Mouse (Mus musculus) myocyte (in vitro differentiated cells): ENCODE results near the gene Tnn. TPM values are rescaled to one million over a fixed set of nuclear protein-coding genes. Genes with fewer than 3 reads are reported as not detected.

ENCODE experiments used
- H3K27me3 ChIP-seq: one replicate; pipeline ENCODE4 v1.6.1; 2011; ENCODE audit not compliant: control insufficient read depth, insufficient read depth, insufficient read length
- H3K36me3 ChIP-seq: one replicate; pipeline ENCODE4 v1.6.1; 2011; ENCODE audit not compliant: control insufficient read depth, insufficient read depth
- H3K4me2 ChIP-seq: one replicate; pipeline ENCODE4 v1.6.1; 2011; ENCODE audit warnings: low read depth, control low read depth
- H3K4me3 ChIP-seq: one replicate; pipeline ENCODE4 v1.5.1; 2011; ENCODE audit warnings: mild to moderate bottlenecking, control low read depth, moderate library complexity
- H3K79me2 ChIP-seq: one replicate; pipeline ENCODE4 v1.6.1; 2011; ENCODE audit not compliant: control insufficient read depth, insufficient read depth
- H3ac ChIP-seq: one replicate; pipeline ENCODE4 v1.6.1; 2011; ENCODE audit not compliant: control insufficient read depth, insufficient read length
- CEBPB ChIP-seq: IDR thresholded peaks from 2 replicates; pipeline ENCODE4 v1.6.1; 2011; ENCODE audit warnings: mild to moderate bottlenecking, moderate library complexity; ENCODE audit not compliant: poor library complexity, insufficient read depth, severe bottlenecking
- E2F4 ChIP-seq: IDR thresholded peaks from one replicate; pipeline ENCODE4 v1.6.1; 2011; ENCODE audit warnings: mild to moderate bottlenecking, control low read depth, moderate library complexity; ENCODE audit not compliant: insufficient read depth
- MAX ChIP-seq: IDR thresholded peaks from one replicate; pipeline ENCODE4 v1.6.1; 2011; ENCODE audit warnings: low read depth, mild to moderate bottlenecking, control low read depth
- MYOD1 ChIP-seq, 3 experiments: IDR thresholded peaks; one replicate each; pipeline ENCODE4 v1.6.1; 2011; ENCODE audit warnings: control low read depth in 2 of 3, low read depth in 2 of 3, mild to moderate bottlenecking in 2 of 3, moderate library complexity in 1 of 3; ENCODE audit not compliant: insufficient read length in 2 of 3, control insufficient read depth in 1 of 3
- MYOG ChIP-seq, 3 experiments: IDR thresholded peaks; one replicate each; pipeline ENCODE4 v1.6.1; 2011; ENCODE audit warnings: control low read depth in 2 of 3, low read depth in 2 of 3, mild to moderate bottlenecking in 2 of 3; ENCODE audit not compliant: insufficient read length in 2 of 3, control insufficient read depth in 1 of 3, insufficient read depth in 1 of 3
- POLR2A ChIP-seq: IDR thresholded peaks from one replicate; pipeline ENCODE4 v1.6.1; 2011; ENCODE audit warnings: low read depth, mild to moderate bottlenecking, control low read depth, moderate library complexity; ENCODE audit not compliant: insufficient read length
- POLR2AphosphoS2 ChIP-seq: IDR thresholded peaks from one replicate; pipeline ENCODE4 v1.6.1; 2011; ENCODE audit warnings: low read depth, control low read depth; ENCODE audit not compliant: insufficient read length
- REST ChIP-seq: IDR thresholded peaks from one replicate; pipeline ENCODE4 v1.6.1; 2011; ENCODE audit warnings: mild to moderate bottlenecking, control low read depth, moderate library complexity; ENCODE audit not compliant: insufficient read depth, insufficient read length
- SRF ChIP-seq: IDR thresholded peaks from one replicate; pipeline ENCODE4 v1.6.1; 2011; ENCODE audit warnings: low read depth; ENCODE audit not compliant: control insufficient read depth, insufficient read length
- TCF12 ChIP-seq: IDR thresholded peaks from one replicate; pipeline ENCODE4 v1.6.1; 2011; ENCODE audit warnings: mild to moderate bottlenecking, control low read depth; ENCODE audit not compliant: poor library complexity, insufficient read depth, severe bottlenecking
- TCF3 ChIP-seq: IDR thresholded peaks from one replicate; pipeline ENCODE4 v1.6.1; 2011; ENCODE audit warnings: low read depth, control low read depth; ENCODE audit not compliant: insufficient read length
- USF1 ChIP-seq: IDR thresholded peaks from one replicate; pipeline ENCODE4 v1.6.1; 2011; ENCODE audit warnings: low read depth, mild to moderate bottlenecking, control low read depth, moderate library complexity
- polyA plus RNA-seq: library from polyadenylated mRNA; unstranded; fragments of >200 nt; fragmentation: generic; extraction: Trizol; gene quantifications from one replicate; pipeline ENCODE4 v1.2.1, GENCODE M21; 2012; ENCODE audit warnings: missing spikeins

The Tnn gene
- polyA plus RNA-seq, result not detected

DNA sequence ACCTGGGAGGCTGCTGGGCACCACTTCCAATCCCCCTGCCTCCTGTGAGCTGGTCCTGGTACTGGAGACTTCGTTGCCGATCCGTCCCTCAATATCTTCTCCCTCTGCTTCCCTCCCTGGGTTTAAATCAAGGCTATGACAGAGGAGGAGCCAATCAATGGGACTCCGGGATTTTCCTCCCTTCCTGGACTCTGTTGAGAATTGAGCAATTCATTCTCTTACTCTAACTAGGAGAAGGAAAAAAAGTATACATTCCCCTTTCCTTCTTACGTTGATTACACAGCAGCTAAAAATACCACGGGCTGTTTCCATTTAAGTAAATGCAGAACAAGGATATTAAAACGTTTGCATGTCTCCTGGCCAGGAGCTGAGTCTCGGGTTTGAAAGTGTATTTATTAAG lies at the start of gene Tnn:
Gene Tnn, minus strand, starts transcription at position 101 of the 400 bp plus-strand sequence.
- TF ChIP-seq TCF3 (no peak), MYOG (IDR thresholded peaks at IDR 0.05; ENCODE audit: control insufficient read depth in 1 of 3, insufficient read depth in 1 of 3, insufficient read length in 2 of 3, low read depth in 2 of 3) (no peak), MAX (no peak), SRF (no peak), CEBPB (no peak), E2F4 (no peak), USF1 (no peak), MYOD1 (IDR thresholded peaks at IDR 0.05; ENCODE audit: control insufficient read depth in 1 of 3, insufficient read length in 2 of 3, low read depth in 2 of 3) (no peak), REST (no peak), POLR2A (no peak), TCF12 (no peak), POLR2AphosphoS2 (no peak)
- Histone ChIP-seq H3ac (no peak within 1 kb of the TSS), H3K4me3 (no peak within 1 kb of the TSS), H3K27me3 (no peaks in the 10 kb centered on the region), H3K79me2 (no peaks in the 10 kb centered on the region), H3K4me2 (no peak within 1 kb of the TSS), H3K36me3 (no peaks in the 10 kb centered on the region)

DNA sequence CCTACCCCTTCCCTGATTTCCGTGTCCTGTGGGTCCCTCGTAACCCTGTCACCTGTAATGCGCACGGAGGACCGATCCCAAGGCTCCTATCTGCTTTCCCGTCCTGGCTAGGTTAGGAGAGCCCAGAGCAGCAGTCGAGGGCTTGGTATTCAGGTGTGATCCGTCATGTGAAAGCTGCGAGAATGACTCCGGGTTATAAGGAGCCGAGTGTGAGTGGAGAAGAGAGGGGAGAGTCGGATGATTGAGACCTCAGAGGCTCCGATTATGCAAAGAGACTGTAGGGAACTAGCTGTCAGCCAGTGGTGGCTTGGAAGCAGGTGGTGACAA lies 41.9 kb upstream of the Tnn start:
- no peaks in the 10 kb centered on the region for H3K27me3 ChIP-seq
- peak overlapping the region; percentile 40 for H3ac ChIP-seq
- H3K4me3 ChIP-seq, result peak overlapping the region; percentile 89
- H3K36me3 ChIP-seq, result peaks cover 23% of the 10 kb centered on the region
- H3K79me2 ChIP-seq, result peaks cover 15% of the 10 kb centered on the region
- no peak for TF ChIP-seq TCF3
- TF ChIP-seq USF1, result no peak
- TF ChIP-seq REST, result no peak
- no peak for TF ChIP-seq TCF12
- no peak for TF ChIP-seq E2F4
- TF ChIP-seq MYOD1 (IDR thresholded peaks at IDR 0.05; ENCODE audit: control insufficient read depth in 1 of 3, insufficient read length in 2 of 3, low read depth in 2 of 3), result no peak
- TF ChIP-seq MYOG (IDR thresholded peaks at IDR 0.05; ENCODE audit: control insufficient read depth in 1 of 3, insufficient read depth in 1 of 3, insufficient read length in 2 of 3, low read depth in 2 of 3), result no peak
- TF ChIP-seq MAX, result no peak
- no peak for TF ChIP-seq SRF
- TF ChIP-seq CEBPB, result no peak
- no peak for TF ChIP-seq POLR2AphosphoS2
- TF ChIP-seq POLR2A, result no peak
- H3K4me2 ChIP-seq, result peak overlapping the region; percentile 85

DNA sequence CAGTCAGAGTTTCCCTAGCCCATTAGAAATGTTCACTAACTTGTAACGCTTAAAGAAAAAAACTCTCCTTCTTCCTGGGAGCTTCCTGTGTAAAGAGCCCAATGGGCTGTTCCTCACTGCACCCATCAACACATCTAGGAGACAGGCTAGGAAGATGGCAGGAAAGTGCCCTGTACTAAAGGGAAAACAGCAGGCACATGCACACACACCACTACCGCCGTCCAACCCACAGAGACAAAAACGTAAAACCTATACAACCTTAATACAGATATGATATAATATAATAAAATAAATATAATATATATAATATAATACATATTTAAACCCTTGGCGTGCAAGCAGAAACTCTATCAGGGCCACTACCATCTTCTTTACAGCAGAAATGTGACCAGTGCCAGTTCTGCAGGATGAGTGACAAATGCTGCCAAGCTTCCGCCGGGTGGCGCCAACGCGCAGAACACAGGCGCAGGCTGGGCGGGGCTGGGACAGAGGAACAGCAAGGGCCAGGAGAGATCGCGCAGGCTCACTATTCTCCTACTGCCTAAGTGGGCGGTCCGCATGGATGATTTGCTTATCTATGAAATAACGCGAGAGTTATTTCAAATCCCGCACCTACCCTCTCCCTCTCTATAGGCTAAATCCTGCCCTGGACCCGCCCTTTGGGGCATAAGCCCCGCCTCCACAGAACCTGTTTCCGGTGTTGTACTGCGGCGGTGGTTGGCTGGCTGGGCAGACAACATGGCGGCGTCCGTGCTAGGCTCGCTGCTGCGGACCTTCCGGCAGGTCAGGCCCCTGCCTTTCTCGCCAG lies 41.4 kb upstream of the Tnn start, which contains the start of gene Mrps14:
Gene Mrps14, plus strand, starts transcription at position 687 of the 808 bp plus-strand sequence.
- peak within 1 kb of the TSS; percentile 40 for H3ac ChIP-seq
- peak within 1 kb of the TSS; percentile 85 for H3K4me2 ChIP-seq
- peak within 1 kb of the TSS; percentile 89 for H3K4me3 ChIP-seq
- TF ChIP-seq MYOD1 (IDR thresholded peaks at IDR 0.05; ENCODE audit: control insufficient read depth in 1 of 3, insufficient read length in 2 of 3, low read depth in 2 of 3), result peak in 1 of 3 experiments; percentile 13
- TF ChIP-seq E2F4, result no peak
- TF ChIP-seq POLR2AphosphoS2, result peak; percentile 87
- peak; percentile 85 for TF ChIP-seq POLR2A
- TF ChIP-seq USF1, result no peak
- TF ChIP-seq MYOG (IDR thresholded peaks at IDR 0.05; ENCODE audit: control insufficient read depth in 1 of 3, insufficient read depth in 1 of 3, insufficient read length in 2 of 3, low read depth in 2 of 3), result peak in 1 of 3 experiments; percentile 24
- peaks cover 18% of the 10 kb centered on the region for H3K36me3 ChIP-seq
- H3K27me3 ChIP-seq, result no peaks in the 10 kb centered on the region
- H3K79me2 ChIP-seq, result peaks cover 15% of the 10 kb centered on the region

GRCm38 (mm10) chr1:160184506-160184905 lies 31.1 kb upstream of the Tnn start:
- TF ChIP-seq REST, result no peak
- no peak for TF ChIP-seq POLR2A
- no peak for TF ChIP-seq MYOG (IDR thresholded peaks at IDR 0.05; ENCODE audit: control insufficient read depth in 1 of 3, insufficient read depth in 1 of 3, insufficient read length in 2 of 3, low read depth in 2 of 3)
- H3K36me3 ChIP-seq, result no peaks in the 10 kb centered on the region
- H3K79me2 ChIP-seq, result no peaks in the 10 kb centered on the region
- no peak overlapping the region for H3K4me2 ChIP-seq
- H3ac ChIP-seq, result no peak overlapping the region
- H3K27me3 ChIP-seq, result no peaks in the 10 kb centered on the region
- H3K4me3 ChIP-seq, result no peak overlapping the region

DNA sequence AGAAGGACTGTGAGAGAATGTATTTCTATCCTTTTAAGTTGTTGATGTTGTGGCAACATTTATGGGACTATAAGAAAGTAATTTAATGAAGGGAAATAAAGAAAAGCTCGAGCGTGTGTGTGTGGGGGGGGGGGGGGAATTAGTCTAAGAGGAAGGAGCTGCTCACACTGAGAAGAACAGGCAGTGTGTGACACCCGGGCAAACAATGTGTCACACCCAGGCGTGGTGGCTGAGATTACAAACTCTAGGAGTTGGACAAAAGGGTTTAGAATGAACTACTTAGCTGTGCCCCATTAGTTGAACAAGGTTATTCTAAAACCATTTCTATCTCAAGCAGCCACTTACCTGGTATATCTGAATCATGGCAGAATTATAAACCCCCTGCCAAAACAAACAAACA lies 27.8 kb upstream of the Tnn start:
- no peak overlapping the region for H3ac ChIP-seq
- H3K4me2 ChIP-seq, result no peak overlapping the region
- H3K79me2 ChIP-seq, result no peaks in the 10 kb centered on the region
- TF ChIP-seq MAX (no peak), TCF3 (no peak), POLR2A (no peak), POLR2AphosphoS2 (no peak), MYOD1 (IDR thresholded peaks at IDR 0.05; ENCODE audit: control insufficient read depth in 1 of 3, insufficient read length in 2 of 3, low read depth in 2 of 3) (no peak), CEBPB (no peak), REST (no peak), E2F4 (no peak), SRF (no peak)
- H3K4me3 ChIP-seq, result no peak overlapping the region
- H3K36me3 ChIP-seq, result no peaks in the 10 kb centered on the region
- no peaks in the 10 kb centered on the region for H3K27me3 ChIP-seq
